Mouse (Mus musculus): ENCODE results near the gene Glce. TPM values are rescaled to one million over a fixed set of nuclear protein-coding genes. Genes with fewer than 3 reads are reported as not detected.

Gene Glce
- 16.7 and 17.5 TPM in 2 replicates for polyA plus RNA-seq (2015; fragmentation: Nextera tagmentation; extraction: Ambion mirVana)

- Histone ChIP-seq H3K36me3 (no peaks in the 10 kb centered on the region), H3K4me2 (replicated peaks) (peak within 1 kb of the TSS; percentile 77), H3K9me3 (no peaks in the 10 kb centered on the region), H3K4me1 (replicated peaks) (peaks cover 24% of the 10 kb centered on the region), H3K27ac (peak within 1 kb of the TSS; percentile 93), H3K27me3 (peaks cover 6% of the 10 kb centered on the region; the same call in 1 of the 2 replicates), H3K4me3 (replicated peaks) (peak within 1 kb of the TSS; percentile 63), H3K9ac (replicated peaks) (peak within 1 kb of the TSS; percentile 83)
- under 1% methylated on average over 51 of the region's 51 CpGs for WGBS
- peak; percentile 99 for ATAC-seq
Measured at GRCm38 (mm10) chr9:62122508-62123215, at the start of gene Glce. TSS of gene Glce (minus strand) at chr9:62122655.

DNA sequence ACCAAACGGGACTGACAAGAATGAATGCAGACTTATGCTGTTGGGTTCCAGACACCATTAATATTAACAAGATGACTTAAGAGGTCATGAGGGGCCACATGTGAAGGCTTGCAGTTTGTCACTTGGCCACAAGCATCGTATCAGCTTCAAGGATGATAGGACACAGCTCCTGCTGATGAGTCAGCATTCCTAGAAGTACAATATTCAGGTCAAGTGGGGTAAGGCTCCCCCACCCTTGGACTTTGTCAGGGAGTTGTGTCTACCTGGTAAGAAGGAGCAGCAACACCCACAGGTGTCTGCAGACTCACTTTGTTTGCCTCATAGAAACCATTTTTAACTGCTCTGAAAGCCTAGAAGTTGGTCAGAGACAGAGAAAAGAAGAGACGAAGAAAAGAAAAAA lies 49.8 kb upstream of the Glce start:
- Histone ChIP-seq H3K9me3 (no peaks in the 10 kb centered on the region), H3K4me3 (replicated peaks) (no peak overlapping the region), H3K36me3 (no peaks in the 10 kb centered on the region), H3K4me1 (replicated peaks) (0 out of 2 replicates have a peak, but pooled peaks cover 4% of the 10 kb centered on the region), H3K27ac (no peak overlapping the region), H3K9ac (replicated peaks) (no peak overlapping the region), H3K4me2 (replicated peaks) (no peak overlapping the region), H3K27me3 (no peaks in the 10 kb centered on the region)
- 81% methylated on average over 3 of the region's 3 CpGs for WGBS
- no peak for ATAC-seq

DNA sequence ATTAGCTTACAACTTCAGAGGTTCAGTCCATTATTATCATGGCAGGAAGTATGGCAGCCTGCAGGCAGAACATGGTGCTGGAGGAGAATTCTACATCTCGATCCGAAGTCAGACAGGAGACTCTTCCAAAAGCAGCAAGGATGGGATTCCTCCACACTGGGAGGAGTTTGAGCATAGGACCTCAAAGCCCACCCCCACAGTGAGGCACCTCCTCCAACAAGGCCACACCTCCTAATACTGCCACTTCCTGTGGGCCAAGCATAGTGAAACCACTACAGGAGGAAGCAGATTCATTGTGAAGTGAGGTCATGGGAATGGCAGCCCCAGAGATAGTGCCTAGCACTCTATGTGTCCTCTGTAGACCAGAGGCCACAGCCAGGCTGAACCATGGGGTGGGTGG lies 48.5 kb upstream of the Glce start:
- Histone ChIP-seq H3K4me3 (replicated peaks) (no peak overlapping the region), H3K9ac (replicated peaks) (no peak overlapping the region), H3K9me3 (no peaks in the 10 kb centered on the region), H3K4me1 (replicated peaks) (peaks cover 16% of the 10 kb centered on the region), H3K27ac (no peak overlapping the region), H3K36me3 (no peaks in the 10 kb centered on the region), H3K27me3 (no peaks in the 10 kb centered on the region), H3K4me2 (replicated peaks) (no peak overlapping the region)
- WGBS = 95% methylated on average over 2 of the region's 2 CpGs
- no peak for ATAC-seq

DNA sequence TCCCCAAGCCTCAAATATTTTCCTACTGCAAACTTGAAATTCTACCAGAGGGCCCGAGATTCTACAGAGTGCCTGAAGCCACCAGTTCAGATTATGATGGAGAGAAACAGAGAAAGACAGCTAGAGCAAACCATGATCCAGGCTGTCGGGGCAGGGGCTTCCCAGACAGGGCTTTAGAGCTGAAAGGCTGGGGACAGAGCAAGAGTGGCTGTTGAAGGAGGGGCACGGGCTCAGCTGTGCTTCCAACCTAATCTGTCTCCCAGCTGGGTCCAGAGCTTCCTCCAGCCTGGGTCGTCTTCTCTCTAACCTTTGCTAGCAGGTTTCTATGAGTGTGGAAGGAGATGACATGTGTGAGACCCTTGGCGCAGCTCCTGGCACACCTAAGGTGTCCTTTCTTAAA lies 44.2 kb upstream of the Glce start:
- Histone ChIP-seq H3K4me2 (replicated peaks) (no peak overlapping the region), H3K27me3 (no peaks in the 10 kb centered on the region), H3K9me3 (no peaks in the 10 kb centered on the region), H3K9ac (replicated peaks) (no peak overlapping the region), H3K4me3 (replicated peaks) (no peak overlapping the region), H3K27ac (peak overlapping the region; percentile 45; the same call in 1 of the 2 replicates), H3K36me3 (no peaks in the 10 kb centered on the region), H3K4me1 (replicated peaks) (peaks cover 26% of the 10 kb centered on the region)
- no peak for ATAC-seq
- WGBS = 42% methylated on average over 5 of the region's 5 CpGs

- Histone ChIP-seq H3K9ac (replicated peaks) (0 out of 2 replicates have a peak overlapping the region, but pooled peaks have one; percentile 7), H3K4me1 (replicated peaks) (peaks cover 26% of the 10 kb centered on the region), H3K9me3 (no peaks in the 10 kb centered on the region), H3K4me3 (replicated peaks) (no peak overlapping the region), H3K36me3 (no peaks in the 10 kb centered on the region), H3K27me3 (no peaks in the 10 kb centered on the region), H3K4me2 (replicated peaks) (no peak overlapping the region), H3K27ac (peak overlapping the region; percentile 11; the same call in 1 of the 2 replicates)
- no peak for ATAC-seq
- 19% methylated on average over 4 of the region's 4 CpGs for WGBS
Measured at GRCm38 (mm10) chr9:62166186-62166585, 43.7 kb upstream of the Glce start.

DNA sequence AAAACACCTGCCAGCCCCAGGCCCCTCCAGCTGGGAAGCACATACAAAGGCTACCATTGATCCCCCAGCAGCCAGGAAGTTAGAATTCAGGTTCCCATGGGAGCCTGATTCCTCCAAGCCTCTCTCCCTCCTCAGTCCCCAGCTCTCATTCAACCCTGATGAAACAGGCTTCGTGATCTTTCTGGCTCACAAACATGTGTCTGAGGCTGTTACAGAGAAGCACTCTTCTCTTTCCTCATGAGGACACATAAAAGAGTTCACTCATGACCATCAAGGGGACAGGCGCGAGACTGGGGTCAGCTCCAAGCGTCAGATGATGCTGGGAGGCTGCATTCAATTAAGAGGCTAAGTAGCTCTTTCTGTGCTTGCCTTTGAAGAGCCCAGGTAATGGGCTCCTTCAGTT lies 40.4 kb upstream of the Glce start:
- H3K9me3 ChIP-seq = no peaks in the 10 kb centered on the region
- 42% methylated on average over 4 of the region's 4 CpGs for WGBS
- no peaks in the 10 kb centered on the region for H3K27me3 ChIP-seq
- no peak overlapping the region for H3K4me2 ChIP-seq (replicated peaks)
- no peak overlapping the region for H3K9ac ChIP-seq (replicated peaks)
- no peaks in the 10 kb centered on the region for H3K36me3 ChIP-seq
- H3K4me1 ChIP-seq (replicated peaks) = peaks cover 24% of the 10 kb centered on the region
- ATAC-seq = peak; percentile 45; the same call in 1 of the 2 replicates
- H3K4me3 ChIP-seq (replicated peaks) = no peak overlapping the region
- peak overlapping the region; percentile 44; the same call in 1 of the 2 replicates for H3K27ac ChIP-seq

GRCm38 (mm10) chr9:62160788-62161187 lies 38.3 kb upstream of the Glce start:
- no peaks in the 10 kb centered on the region for H3K27me3 ChIP-seq
- WGBS = 75% methylated on average over 6 of the region's 6 CpGs
- no peak overlapping the region for H3K4me2 ChIP-seq (replicated peaks)
- H3K36me3 ChIP-seq = no peaks in the 10 kb centered on the region
- no peak overlapping the region for H3K4me3 ChIP-seq (replicated peaks)
- H3K4me1 ChIP-seq (replicated peaks) = peaks cover 17% of the 10 kb centered on the region
- H3K9me3 ChIP-seq = no peaks in the 10 kb centered on the region
- no peak overlapping the region for H3K27ac ChIP-seq
- no peak for ATAC-seq
- no peak overlapping the region for H3K9ac ChIP-seq (replicated peaks)

- H3K4me3 ChIP-seq (replicated peaks) = no peak overlapping the region
- no peaks in the 10 kb centered on the region for H3K27me3 ChIP-seq
- no peak for ATAC-seq
- WGBS = 84% methylated on average over 4 of the region's 4 CpGs
- no peaks in the 10 kb centered on the region for H3K9me3 ChIP-seq
- no peak overlapping the region for H3K4me2 ChIP-seq (replicated peaks)
- H3K9ac ChIP-seq (replicated peaks) = no peak overlapping the region
- H3K4me1 ChIP-seq (replicated peaks) = peaks cover 27% of the 10 kb centered on the region
- no peak overlapping the region for H3K27ac ChIP-seq
- no peaks in the 10 kb centered on the region for H3K36me3 ChIP-seq
Measured at GRCm38 (mm10) chr9:62158746-62159145, 36.3 kb upstream of the Glce start.

DNA sequence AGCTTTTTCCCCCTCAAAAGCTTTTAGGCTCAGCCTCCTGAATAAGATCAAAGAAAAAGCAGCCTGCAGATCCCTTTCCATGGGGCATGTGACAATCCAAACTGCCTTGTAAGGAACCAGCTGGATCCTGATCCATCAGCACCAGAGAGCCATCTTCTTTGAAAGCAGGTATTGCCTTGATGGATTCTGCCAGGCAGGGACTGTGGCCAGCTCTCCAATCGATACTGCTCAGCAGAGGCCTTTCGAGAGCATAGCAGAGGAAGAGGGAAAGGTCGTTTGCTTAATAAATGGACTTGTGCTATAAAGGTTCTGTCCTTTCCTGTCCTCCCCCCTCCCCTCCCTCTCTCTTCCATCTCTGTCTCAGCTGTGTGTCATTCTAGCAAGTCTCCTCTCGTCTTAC lies 33.4 kb upstream of the Glce start:
- no peak overlapping the region for H3K4me3 ChIP-seq (replicated peaks)
- no peak overlapping the region for H3K4me2 ChIP-seq (replicated peaks)
- 62% methylated on average over 4 of the region's 4 CpGs for WGBS
- no peak overlapping the region for H3K9ac ChIP-seq (replicated peaks)
- no peaks in the 10 kb centered on the region for H3K36me3 ChIP-seq
- no peaks in the 10 kb centered on the region for H3K9me3 ChIP-seq
- no peak overlapping the region for H3K27ac ChIP-seq
- no peaks in the 10 kb centered on the region for H3K27me3 ChIP-seq
- H3K4me1 ChIP-seq (replicated peaks) = peaks cover 21% of the 10 kb centered on the region; the same call in 1 of the 2 replicates
- ATAC-seq = no peak

- H3K27ac ChIP-seq = no peak overlapping the region
- H3K27me3 ChIP-seq = no peaks in the 10 kb centered on the region
- no peak overlapping the region for H3K9ac ChIP-seq (replicated peaks)
- no peak overlapping the region for H3K4me3 ChIP-seq (replicated peaks)
- ATAC-seq = no peak
- H3K4me2 ChIP-seq (replicated peaks) = no peak overlapping the region
- peaks cover 21% of the 10 kb centered on the region; the same call in 1 of the 2 replicates for H3K4me1 ChIP-seq (replicated peaks)
- H3K36me3 ChIP-seq = no peaks in the 10 kb centered on the region
- H3K9me3 ChIP-seq = no peaks in the 10 kb centered on the region
- 87% methylated on average over 6 of the region's 6 CpGs for WGBS
Measured at GRCm38 (mm10) chr9:62155400-62155799, 32.9 kb upstream of the Glce start.

DNA sequence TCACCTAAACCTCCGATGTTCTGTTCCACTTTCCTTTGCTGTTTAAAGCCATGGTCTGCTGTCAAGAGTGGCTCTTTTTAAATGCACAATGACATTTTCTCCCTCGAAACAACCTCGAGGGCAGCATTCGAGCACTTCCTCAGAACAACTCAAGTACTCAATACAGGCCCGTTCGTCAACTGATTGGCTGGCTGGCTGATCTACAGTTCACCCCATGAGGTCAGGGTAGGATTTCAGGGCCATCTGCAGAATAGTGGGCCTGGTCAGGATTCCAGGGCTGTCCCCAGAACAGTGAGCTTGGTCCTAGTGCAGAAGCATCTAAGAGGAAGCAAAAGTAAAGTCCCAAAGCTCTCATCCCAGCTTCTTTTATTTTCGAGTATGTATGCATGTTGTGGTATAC lies 32.5 kb upstream of the Glce start:
- WGBS = 77% methylated on average over 7 of the region's 7 CpGs
- Histone ChIP-seq H3K36me3 (no peaks in the 10 kb centered on the region), H3K4me2 (replicated peaks) (no peak overlapping the region), H3K4me1 (replicated peaks) (peaks cover 21% of the 10 kb centered on the region; the same call in 1 of the 2 replicates), H3K27ac (no peak overlapping the region), H3K27me3 (no peaks in the 10 kb centered on the region), H3K9me3 (no peaks in the 10 kb centered on the region), H3K9ac (replicated peaks) (no peak overlapping the region), H3K4me3 (replicated peaks) (no peak overlapping the region)
- no peak for ATAC-seq

DNA sequence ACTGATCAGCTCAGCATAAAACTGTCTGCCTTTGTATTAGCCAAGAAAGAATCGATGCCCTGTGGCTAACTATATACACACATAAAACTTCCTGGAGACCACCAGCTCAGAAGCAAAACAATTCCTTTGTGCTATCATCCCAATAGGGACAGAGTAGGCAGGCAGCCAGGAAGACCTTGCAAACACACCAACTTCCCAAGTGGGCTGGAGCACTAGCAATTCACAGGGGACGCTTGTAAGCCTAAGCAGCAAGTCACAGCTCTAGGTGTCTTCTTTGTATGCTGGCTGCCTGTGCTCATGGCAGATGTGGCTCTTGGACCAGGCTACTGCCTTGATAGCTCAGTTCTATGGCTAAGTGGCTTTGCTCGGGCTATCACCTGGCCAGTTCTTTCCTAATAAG lies 32.1 kb upstream of the Glce start:
- Histone ChIP-seq H3K36me3 (no peaks in the 10 kb centered on the region), H3K9me3 (no peaks in the 10 kb centered on the region), H3K9ac (replicated peaks) (no peak overlapping the region), H3K27me3 (no peaks in the 10 kb centered on the region), H3K4me2 (replicated peaks) (no peak overlapping the region), H3K4me1 (replicated peaks) (peaks cover 21% of the 10 kb centered on the region; the same call in 1 of the 2 replicates), H3K27ac (no peak overlapping the region), H3K4me3 (replicated peaks) (no peak overlapping the region)
- ATAC-seq = no peak
- WGBS = 64% methylated on average over 3 of the region's 3 CpGs
